Mouse (Mus musculus) stomach, postnatal 0 days (tissue): ENCODE results near the gene Ptger3. TPM values are rescaled to one million over a fixed set of nuclear protein-coding genes. Genes with fewer than 3 reads are reported as not detected.

Source experiments
- ATAC-seq: fragments of 200-750 bp; cut with Nextera tagmentation; 2 replicates; pipeline ENCODE4 v1.8.0; 2017; ENCODE audit not compliant: low FRiP score, low TSS enrichment
- DNase-seq: peaks from one replicate; pipeline ENCODE4 v3.0.0-alpha.2; 2016; ENCODE audit warnings: low spot score
- H3K27ac ChIP-seq: fragments of 300-500 bp; sonication (generic); replicated peaks from 2 replicates; pipeline ENCODE4 v1.5.1; 2014; ENCODE audit warnings: mild to moderate bottlenecking, control low read depth
- H3K27me3 ChIP-seq: fragments of 300-500 bp; sonication (generic); 2 replicates; pipeline ENCODE4 v1.6.1; 2014; ENCODE audit warnings: low read length; ENCODE audit not compliant: control insufficient read depth, insufficient read depth
- H3K36me3 ChIP-seq: fragments of 300-500 bp; sonication (generic); 2 replicates; pipeline ENCODE4 v1.6.1; 2014; ENCODE audit warnings: low read length, mixed read lengths; ENCODE audit not compliant: control insufficient read depth, insufficient read depth
- H3K4me1 ChIP-seq: fragments of 300-500 bp; sonication (generic); replicated peaks from 2 replicates; pipeline ENCODE4 v1.6.1; 2014; ENCODE audit warnings: antibody characterized with exemption; ENCODE audit not compliant: control insufficient read depth, insufficient read depth
- H3K4me2 ChIP-seq: fragments of 300-500 bp; sonication (generic); replicated peaks from 2 replicates; pipeline ENCODE4 v1.6.1; 2014; ENCODE audit warnings: low read depth, mild to moderate bottlenecking, control low read depth, moderate library complexity
- H3K4me3 ChIP-seq: fragments of 300-500 bp; sonication (generic); 2 replicates; pipeline ENCODE4 v1.5.1; 2014; ENCODE audit warnings: low read depth, low read length, control low read depth
- H3K9ac ChIP-seq: fragments of 300-500 bp; sonication (generic); 2 replicates; pipeline ENCODE4 v1.6.1; 2014; ENCODE audit warnings: mild to moderate bottlenecking, low read length, control low read depth, mixed read lengths
- H3K9me3 ChIP-seq: fragments of 300-500 bp; sonication (generic); 2 replicates; pipeline ENCODE4 v1.6.1; 2016; ENCODE audit warnings: low read length; ENCODE audit not compliant: control insufficient read depth
- CTCF ChIP-seq: IDR thresholded peaks from 2 replicates; pipeline ENCODE4 v1.5.1; 2016; ENCODE audit warnings: antibody characterized with exemption, low read depth, mild to moderate bottlenecking, moderate library complexity
- EP300 ChIP-seq: optimal IDR thresholded peaks from 2 replicates; pipeline ENCODE3; 2016; ENCODE audit warnings: antibody characterized with exemption
- WGBS: fragments of 180-500 bp; shearing (Covaris S2); extraction: QIAGEN DNeasy Blood & Tissue Kit; methylation state at CpG from one replicate; pipeline ENCODE4 v1.1.7; 2014; 5-methylcytosine and 5-hydroxymethylcytosine counted together
- polyA plus RNA-seq: library from polyadenylated mRNA; unstranded; fragments of >200 nt; fragmentation: Nextera tagmentation; extraction: Ambion mirVana; gene quantifications from 2 replicates; pipeline ENCODE4 v1.2.1, GENCODE M21; 2015

Gene Ptger3
- polyA plus RNA-seq, 1 experiment from 2014 or later: 17.4 TPM

GRCm38 (mm10) chr3:157578469-157579170 lies 11.9 kb downstream of the Ptger3 start:
- no peaks in the 10 kb centered on the region for H3K27me3 ChIP-seq
- DNase-seq (no peak), ATAC-seq (peak; percentile 77)
- no peaks in the 10 kb centered on the region for H3K4me1 ChIP-seq
- no peak overlapping the region for H3K27ac ChIP-seq
- no peaks in the 10 kb centered on the region for H3K9me3 ChIP-seq
- 83% methylated on average over 5 of the region's 5 CpGs for WGBS
- no peaks in the 10 kb centered on the region for H3K36me3 ChIP-seq
- no peak overlapping the region for H3K9ac ChIP-seq
- no peak for TF ChIP-seq EP300
- no peak for TF ChIP-seq CTCF
- H3K4me3 ChIP-seq: no peak overlapping the region
- H3K4me2 ChIP-seq: no peak overlapping the region

GRCm38 (mm10) chr3:157579376-157579775 lies 12.7 kb downstream of the Ptger3 start:
- Histone ChIP-seq H3K27ac (no peak overlapping the region), H3K4me1 (no peaks in the 10 kb centered on the region), H3K4me3 (no peak overlapping the region), H3K9ac (no peak overlapping the region), H3K4me2 (no peak overlapping the region), H3K27me3 (no peaks in the 10 kb centered on the region), H3K36me3 (no peaks in the 10 kb centered on the region), H3K9me3 (no peaks in the 10 kb centered on the region)
- WGBS: 27% methylated on average over 2 of the region's 2 CpGs
- DNase-seq (no peak), ATAC-seq (no peak)
- TF ChIP-seq CTCF (no peak), EP300 (no peak)

GRCm38 (mm10) chr3:157580299-157580698 lies 13.6 kb downstream of the Ptger3 start:
- no peak for DNase-seq
- WGBS: 61% methylated on average over 4 of the region's 4 CpGs
- ATAC-seq: no peak
- H3K36me3 ChIP-seq: no peaks in the 10 kb centered on the region
- no peaks in the 10 kb centered on the region for H3K27me3 ChIP-seq
- no peak overlapping the region for H3K9ac ChIP-seq
- no peak for TF ChIP-seq CTCF
- TF ChIP-seq EP300: no peak
- no peaks in the 10 kb centered on the region for H3K4me1 ChIP-seq
- no peaks in the 10 kb centered on the region for H3K9me3 ChIP-seq
- no peak overlapping the region for H3K27ac ChIP-seq
- no peak overlapping the region for H3K4me3 ChIP-seq
- no peak overlapping the region for H3K4me2 ChIP-seq

- H3K9ac ChIP-seq: no peak overlapping the region
- no peaks in the 10 kb centered on the region for H3K36me3 ChIP-seq
- H3K27me3 ChIP-seq: no peaks in the 10 kb centered on the region
- TF ChIP-seq CTCF (peak; percentile 42), EP300 (no peak)
- WGBS: 36% methylated on average over 2 of the region's 2 CpGs
- H3K9me3 ChIP-seq: no peaks in the 10 kb centered on the region
- H3K4me1 ChIP-seq: no peaks in the 10 kb centered on the region
- DNase-seq: no peak
- no peak overlapping the region for H3K4me2 ChIP-seq
- no peak overlapping the region for H3K27ac ChIP-seq
- ATAC-seq: no peak
- H3K4me3 ChIP-seq: no peak overlapping the region
Measured at GRCm38 (mm10) chr3:157581755-157582154, 15.1 kb downstream of the Ptger3 start.

- Histone ChIP-seq H3K4me2 (no peak overlapping the region), H3K27ac (no peak overlapping the region)
Measured at GRCm38 (mm10) chr3:157582626-157583405, 16.1 kb downstream of the Ptger3 start.

More at GRCm38 (mm10) chr3:157582626-157583405, 16.1 kb downstream of the Ptger3 start:
- Histone ChIP-seq H3K36me3 (no peaks in the 10 kb centered on the region), H3K9me3 (no peaks in the 10 kb centered on the region), H3K4me1 (no peaks in the 10 kb centered on the region), H3K27me3 (no peaks in the 10 kb centered on the region), H3K9ac (no peak overlapping the region), H3K4me3 (no peak overlapping the region)
- DNase-seq: peak; percentile 50
- TF ChIP-seq CTCF: no peak
- WGBS: 54% methylated on average over 5 of the region's 5 CpGs
- peak; percentile 71; the same call in 1 of the 2 replicates for ATAC-seq
